Mouse (Mus musculus) heart, adult 2 months (tissue): ENCODE data around the gene Tspoap1.

Experiments
- CTCF ChIP-seq: fragments of 200-600 bp; IDR thresholded peaks from 2 replicates; pipeline ENCODE4 v1.8.1; 2022; ENCODE audit warnings: antibody characterized with exemption, mild to moderate bottlenecking, moderate library complexity
- EP300 ChIP-seq: fragments of 200-500 bp; IDR thresholded peaks from 2 replicates; pipeline ENCODE4 v1.6.1; 2011; ENCODE audit warnings: low read depth, low read length, control low read depth; ENCODE audit not compliant: insufficient read depth
- POLR2A ChIP-seq: fragments of 200-500 bp; IDR thresholded peaks from 2 replicates; pipeline ENCODE4 v1.6.1; 2011; ENCODE audit warnings: mild to moderate bottlenecking, low read depth, low read length, control low read depth; ENCODE audit not compliant: insufficient read depth

- TF ChIP-seq POLR2A (no peak), CTCF (no peak), EP300 (no peak)
These were observed 19.8 kb downstream of the Tspoap1 start for GRCm38 (mm10) chr11:87780130-87780529.
